Mouse (Mus musculus) small intestine, adult 2 months (tissue): ENCODE measurements around the gene Fntb.

Experiments
- CTCF ChIP-seq: fragments of 200-500 bp; IDR thresholded peaks from 2 replicates; pipeline ENCODE4 v1.5.1; 2012; ENCODE audit warnings: low read depth, mild to moderate bottlenecking, control low read depth, inconsistent platforms, low read length, moderate library complexity, mixed read lengths; ENCODE audit not compliant: insufficient replicate concordance, insufficient read length; ENCODE audit errors: extremely low read depth
- POLR2A ChIP-seq: fragments of 200-500 bp; IDR thresholded peaks from 2 replicates; pipeline ENCODE4 v1.6.1; 2012; ENCODE audit warnings: low read depth, mild to moderate bottlenecking, control low read depth, inconsistent platforms, low read length, moderate library complexity

GRCm38 (mm10) chr12:76818908-76819307, 53.5 kb downstream of the Fntb start:
- TF ChIP-seq CTCF (no peak), POLR2A (no peak)
